Mouse (Mus musculus) heart, embryonic 11.5 days (tissue): ENCODE results near the gene Plekho2. TPM values are rescaled to one million over a fixed set of nuclear protein-coding genes. Genes with fewer than 3 reads are reported as not detected.
A peak's percentile ranks its signal among the peaks of the same experiment; 100 is the strongest.

Experiments
- ATAC-seq: fragments of 200-750 bp; cut with Nextera tagmentation; replicated peaks from 2 replicates; pipeline ENCODE4 v1.8.0; 2017; ENCODE audit warnings: moderate library complexity; ENCODE audit not compliant: insufficient number of reproducible peaks, low FRiP score, low TSS enrichment
- H3K27ac ChIP-seq: fragments of 300-500 bp; sonication (generic); 2 replicates; pipeline ENCODE4 v1.5.1; 2014; ENCODE audit warnings: mild to moderate bottlenecking, low read depth, low read length
- H3K27me3 ChIP-seq: fragments of 300-500 bp; sonication (generic); 2 replicates; pipeline ENCODE4 v1.6.1; 2014; ENCODE audit warnings: mild to moderate bottlenecking, low read length, mixed read lengths; ENCODE audit not compliant: control insufficient read depth, insufficient read depth
- H3K36me3 ChIP-seq: fragments of 300-500 bp; sonication (generic); 2 replicates; pipeline ENCODE4 v1.6.1; 2014; ENCODE audit warnings: mild to moderate bottlenecking, low read length, moderate library complexity, mixed read lengths; ENCODE audit not compliant: control insufficient read depth, insufficient read depth
- H3K4me1 ChIP-seq: fragments of 300-500 bp; sonication (generic); 2 replicates; pipeline ENCODE4 v1.6.1; 2014; ENCODE audit warnings: low read length; ENCODE audit not compliant: control insufficient read depth, insufficient read depth
- H3K4me2 ChIP-seq: fragments of 300-500 bp; sonication (generic); 2 replicates; pipeline ENCODE4 v1.6.1; 2014; ENCODE audit warnings: mild to moderate bottlenecking, moderate library complexity
- H3K4me3 ChIP-seq: fragments of 300-500 bp; sonication (generic); 2 replicates; pipeline ENCODE4 v1.5.1; 2014; ENCODE audit warnings: low read depth, low read length
- H3K9ac ChIP-seq: fragments of 300-500 bp; sonication (generic); 2 replicates; pipeline ENCODE4 v1.6.1; 2014; ENCODE audit warnings: mild to moderate bottlenecking, low read depth, low read length, moderate library complexity
- H3K9me3 ChIP-seq: fragments of 300-500 bp; sonication (generic); replicated peaks from 2 replicates; pipeline ENCODE4 v1.6.1; 2016; ENCODE audit warnings: low read length; ENCODE audit not compliant: control insufficient read depth
- WGBS: fragments of 180-500 bp; shearing (Covaris S2); extraction: QIAGEN DNeasy Blood & Tissue Kit; methylation state at CpG from one replicate; pipeline ENCODE4 v1.1.7; 2014; ENCODE audit not compliant: insufficient replicate concordance; 5-methylcytosine and 5-hydroxymethylcytosine counted together
- polyA plus RNA-seq: library from polyadenylated mRNA; unstranded; fragments of >200 nt; fragmentation: Nextera tagmentation; extraction: Ambion mirVana; gene quantifications from 2 replicates; pipeline ENCODE4 v1.2.1, GENCODE M21; 2014

Gene Plekho2
- polyA plus RNA-seq, 1 experiment from 2014 or later, result 11.9 TPM

DNA sequence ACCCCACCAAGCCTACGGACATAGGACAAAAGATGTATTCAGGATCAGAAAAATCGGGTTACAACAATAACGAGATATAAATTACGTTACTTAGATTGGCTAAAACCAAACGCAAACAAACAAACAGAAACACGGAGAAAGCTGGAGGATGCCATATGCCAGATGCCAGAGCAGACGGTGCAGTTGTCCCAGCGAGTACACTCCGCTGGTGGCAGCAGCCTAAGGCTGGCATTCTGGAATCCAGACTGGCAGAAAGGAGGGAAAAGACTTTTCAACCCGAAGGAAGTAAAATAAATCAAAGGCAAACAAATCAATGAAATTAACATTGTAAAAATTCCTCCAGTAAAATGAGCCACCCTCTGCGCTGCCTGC, 59.3 kb downstream of the Plekho2 start:
- Histone ChIP-seq H3K27ac (no peak overlapping the region), H3K4me1 (peaks cover 4% of the 10 kb centered on the region; the same call in 1 of the 2 replicates), H3K4me3 (peak overlapping the region; percentile 25; the same call in 1 of the 2 replicates), H3K27me3 (no peaks in the 10 kb centered on the region), H3K9ac (peak overlapping the region; percentile 28; the same call in 1 of the 2 replicates), H3K36me3 (no peaks in the 10 kb centered on the region), H3K9me3 (no peaks in the 10 kb centered on the region), H3K4me2 (peak overlapping the region; percentile 63)
- ATAC-seq, result no peak
- WGBS, result 21% methylated on average over 11 of the region's 11 CpGs

DNA sequence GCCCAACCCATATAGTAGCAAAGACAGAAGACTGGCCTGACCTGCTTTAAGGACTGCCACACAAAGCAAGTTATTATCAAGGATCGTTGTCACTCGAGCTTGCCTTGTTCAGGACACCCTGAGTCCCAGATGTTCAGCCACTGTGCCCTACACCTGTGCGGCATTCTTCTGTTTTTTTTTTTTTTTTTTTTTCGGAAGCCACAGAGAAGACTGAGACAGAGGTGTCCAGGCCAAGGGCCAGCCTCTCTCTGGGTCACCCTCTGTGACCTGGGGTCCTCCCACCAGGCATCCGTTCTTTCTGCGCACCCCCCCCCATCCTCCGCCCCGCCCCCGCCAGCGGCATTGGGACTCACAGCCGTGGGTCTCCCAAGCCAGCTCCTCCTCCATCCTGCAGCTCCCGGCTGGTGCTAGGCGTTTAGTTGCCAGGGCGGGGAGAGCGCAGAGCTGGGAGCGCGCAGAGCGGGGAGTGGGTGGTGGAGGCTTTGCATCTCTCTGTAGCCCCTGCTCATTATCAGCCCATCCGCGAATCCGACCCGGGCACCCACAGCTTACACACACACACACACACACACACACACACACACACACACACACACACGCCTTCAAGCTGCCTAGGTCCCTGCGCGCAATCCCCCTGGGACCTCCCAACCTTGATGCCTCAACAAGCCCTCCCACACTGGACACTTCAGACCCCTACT, 59.9 kb downstream of the Plekho2 start, which contains the start of gene Ankdd1a:
Ankdd1a (minus strand) TSS at position 387 of the 698 bp plus-strand sequence.
- no peak within 1 kb of the TSS for H3K27ac ChIP-seq
- 10% methylated on average over 25 of the region's 25 CpGs for WGBS
- H3K27me3 ChIP-seq, result no peaks in the 10 kb centered on the region
- H3K36me3 ChIP-seq, result no peaks in the 10 kb centered on the region
- H3K4me3 ChIP-seq, result peak within 1 kb of the TSS; percentile 25
- H3K4me1 ChIP-seq, result peaks cover 4% of the 10 kb centered on the region; the same call in 1 of the 2 replicates
- no peaks in the 10 kb centered on the region for H3K9me3 ChIP-seq
- no peak for ATAC-seq
- peak within 1 kb of the TSS; percentile 63 for H3K4me2 ChIP-seq
- peak within 1 kb of the TSS; percentile 28; the same call in 1 of the 2 replicates for H3K9ac ChIP-seq

DNA sequence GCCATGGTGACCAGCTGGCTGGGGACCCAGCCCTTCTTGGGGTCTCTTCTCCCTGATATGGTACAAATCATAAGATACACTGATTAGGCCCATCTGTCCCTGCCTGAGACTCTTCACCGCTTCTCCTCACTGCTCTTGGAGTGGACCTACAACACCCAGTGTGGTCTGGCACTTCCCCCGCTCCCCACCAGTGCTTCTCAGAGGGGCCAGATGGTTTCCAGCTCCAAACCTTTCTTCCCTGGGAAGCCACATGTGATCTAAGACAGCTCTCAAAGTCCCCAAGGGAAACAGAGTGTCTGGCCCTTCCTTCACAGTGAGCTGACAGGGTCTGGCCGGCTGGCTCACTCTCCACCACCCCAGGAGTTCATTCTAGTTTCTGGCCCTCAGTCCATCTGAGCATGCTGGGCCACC, 65.0 kb downstream of the Plekho2 start:
- no peak overlapping the region for H3K27ac ChIP-seq
- no peak overlapping the region for H3K9ac ChIP-seq
- 50% methylated on average over 3 of the region's 3 CpGs for WGBS
- no peaks in the 10 kb centered on the region for H3K4me1 ChIP-seq
- ATAC-seq, result no peak
- no peak overlapping the region for H3K4me2 ChIP-seq
- no peak overlapping the region for H3K4me3 ChIP-seq
- H3K9me3 ChIP-seq, result no peaks in the 10 kb centered on the region
- H3K36me3 ChIP-seq, result no peaks in the 10 kb centered on the region
- H3K27me3 ChIP-seq, result no peaks in the 10 kb centered on the region

DNA sequence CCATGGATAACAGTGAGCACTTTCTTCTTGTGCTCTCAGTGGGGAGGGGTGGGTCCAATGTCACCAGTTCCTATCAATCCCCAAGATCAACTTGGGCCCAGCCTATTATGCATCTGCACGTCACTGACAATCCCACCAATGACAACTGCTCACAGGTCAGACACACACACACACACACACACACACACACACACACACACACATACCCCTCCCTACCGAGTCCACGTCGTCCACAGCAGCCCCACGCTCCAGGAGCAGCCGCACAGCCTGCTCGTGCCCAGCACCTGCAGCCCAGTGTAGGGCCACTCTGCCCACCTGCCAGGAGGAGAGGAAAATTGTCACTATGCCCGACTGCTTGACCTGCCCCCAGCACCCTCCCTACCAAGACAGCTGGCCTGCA, 65.4 kb downstream of the Plekho2 start:
- H3K27ac ChIP-seq, result no peak overlapping the region
- H3K9ac ChIP-seq, result no peak overlapping the region
- H3K4me1 ChIP-seq, result no peaks in the 10 kb centered on the region
- WGBS, result 76% methylated on average over 8 of the region's 8 CpGs
- H3K27me3 ChIP-seq, result no peaks in the 10 kb centered on the region
- ATAC-seq, result no peak
- no peaks in the 10 kb centered on the region for H3K36me3 ChIP-seq
- H3K9me3 ChIP-seq, result no peaks in the 10 kb centered on the region
- no peak overlapping the region for H3K4me2 ChIP-seq
- no peak overlapping the region for H3K4me3 ChIP-seq

DNA sequence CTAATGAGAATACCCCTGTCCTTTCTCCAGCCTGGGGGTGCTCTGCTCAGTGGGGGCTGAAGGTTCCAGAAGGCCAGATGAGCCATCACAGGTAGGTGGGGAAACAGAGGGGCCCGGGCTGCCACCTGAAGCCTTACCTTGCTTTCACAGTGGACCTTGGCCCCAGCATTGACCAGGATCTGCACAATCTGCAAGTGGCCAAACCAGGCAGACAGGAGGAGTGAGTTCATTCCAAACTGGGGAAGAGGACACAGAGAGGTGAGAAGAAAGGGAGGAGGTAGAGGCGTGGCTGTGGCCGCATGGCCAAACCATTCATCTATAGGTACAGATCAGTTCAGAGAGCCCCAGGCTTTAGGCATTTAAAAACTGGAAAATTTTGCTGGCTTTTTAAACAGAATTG, 67.3 kb downstream of the Plekho2 start:
- Histone ChIP-seq H3K4me1 (no peaks in the 10 kb centered on the region), H3K4me2 (no peak overlapping the region), H3K4me3 (no peak overlapping the region), H3K9me3 (no peaks in the 10 kb centered on the region), H3K27ac (no peak overlapping the region), H3K27me3 (no peaks in the 10 kb centered on the region), H3K9ac (no peak overlapping the region), H3K36me3 (no peaks in the 10 kb centered on the region)
- ATAC-seq, result no peak
- 70% methylated on average over 3 of the region's 3 CpGs for WGBS

DNA sequence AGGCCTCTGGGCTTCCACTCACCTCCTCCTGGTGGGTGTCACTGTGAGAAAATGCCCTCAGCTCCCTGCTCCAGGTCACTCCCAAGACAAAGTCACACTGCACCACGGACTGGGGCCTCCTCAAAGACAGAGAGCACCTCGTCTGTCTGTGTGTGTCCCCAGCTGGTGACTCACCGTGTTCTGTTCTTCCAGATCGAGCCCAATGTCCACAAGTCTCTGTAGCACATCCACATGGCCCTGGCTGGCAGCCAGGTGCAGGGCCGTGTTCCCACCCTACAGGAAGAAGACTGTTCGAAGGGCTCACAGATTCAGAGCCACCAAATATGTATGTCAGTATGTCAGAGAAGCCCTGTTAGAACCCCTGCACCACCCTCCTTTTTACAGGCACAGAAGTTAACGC, 71.4 kb downstream of the Plekho2 start:
- H3K27ac ChIP-seq, result no peak overlapping the region
- H3K4me3 ChIP-seq, result no peak overlapping the region
- no peaks in the 10 kb centered on the region for H3K4me1 ChIP-seq
- no peaks in the 10 kb centered on the region for H3K36me3 ChIP-seq
- H3K9me3 ChIP-seq, result no peaks in the 10 kb centered on the region
- H3K4me2 ChIP-seq, result no peak overlapping the region
- no peaks in the 10 kb centered on the region for H3K27me3 ChIP-seq
- ATAC-seq, result no peak
- no peak overlapping the region for H3K9ac ChIP-seq
- whole genome bisulfite sequencing, result 50% methylated on average over 7 of the region's 7 CpGs

DNA sequence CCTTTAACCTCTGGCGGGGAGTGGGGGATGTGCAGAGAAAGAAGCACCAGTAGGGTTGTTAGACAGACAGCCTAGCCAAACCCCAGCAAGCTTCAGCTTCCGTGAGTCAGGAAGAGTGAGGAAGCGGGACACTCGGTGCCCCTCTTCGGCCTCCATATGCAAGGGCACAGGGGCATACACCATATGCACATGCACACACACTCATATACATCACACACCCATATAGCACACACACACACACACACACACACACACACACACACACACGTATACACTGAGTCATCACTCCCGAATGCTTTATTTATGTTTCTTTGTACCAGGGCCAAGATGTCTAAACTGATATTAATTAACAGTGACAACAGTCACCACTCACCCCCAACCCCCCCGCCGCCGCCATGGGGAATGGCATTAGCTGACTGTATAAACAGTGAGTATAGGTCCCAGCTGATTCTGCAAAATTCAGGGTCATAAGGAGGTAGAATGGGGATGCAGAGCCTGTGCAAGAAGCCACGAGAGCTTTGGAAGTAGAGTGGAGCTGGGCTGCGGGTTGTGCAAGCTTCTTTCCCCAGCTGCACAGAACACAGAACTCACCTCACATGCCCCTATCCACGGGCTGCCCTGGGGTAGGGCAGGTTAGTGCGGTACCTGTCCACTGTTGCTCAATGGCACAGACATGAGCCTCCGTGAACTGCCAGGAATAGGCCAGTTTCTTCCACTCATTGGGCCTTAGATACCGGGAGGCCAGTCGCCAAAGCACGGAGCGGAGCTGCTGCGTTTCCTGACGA, 76.9 kb downstream of the Plekho2 start:
- H3K4me1 ChIP-seq, result no peaks in the 10 kb centered on the region
- H3K27ac ChIP-seq, result no peak overlapping the region
- no peak overlapping the region for H3K4me2 ChIP-seq
- H3K27me3 ChIP-seq, result no peaks in the 10 kb centered on the region
- 78% methylated on average over 21 of the region's 21 CpGs for WGBS
- ATAC-seq, result no peak
- no peaks in the 10 kb centered on the region for H3K36me3 ChIP-seq
- no peak overlapping the region for H3K9ac ChIP-seq
- H3K9me3 ChIP-seq, result no peaks in the 10 kb centered on the region
- H3K4me3 ChIP-seq, result no peak overlapping the region
